Mouse (Mus musculus) forebrain, embryonic 14.5 days (tissue): Measurements from ENCODE around the gene Rslcan18. TPM values are rescaled to one million over a fixed set of nuclear protein-coding genes. Genes with fewer than 3 reads are reported as not detected.
"Not testable (repeated sequence)": the region's sequence is repeated elsewhere in the genome, so short reads cannot be mapped to it uniquely, and the experiment has no call there.

ENCODE experiments used
- ATAC-seq: fragments of 200-750 bp; cut with Nextera tagmentation; 2 replicates; pipeline ENCODE4 v1.8.0; 2017; ENCODE audit warnings: mild to moderate bottlenecking, moderate library complexity
- DNase-seq: peaks from one replicate; pipeline ENCODE4 v3.0.0-alpha.2; 2015; ENCODE audit warnings: low spot score
- H3K27ac ChIP-seq: fragments of 300-500 bp; sonication (generic); 2 replicates; pipeline ENCODE4 v1.5.1; 2014; ENCODE audit warnings: low read depth, mild to moderate bottlenecking, control low read depth, low read length, moderate library complexity
- H3K27me3 ChIP-seq: fragments of 300-500 bp; sonication (generic); replicated peaks from 2 replicates; pipeline ENCODE4 v1.6.1; 2014; ENCODE audit warnings: low read length, control low read depth, mixed read lengths; ENCODE audit not compliant: control insufficient read depth, insufficient read depth
- H3K36me3 ChIP-seq: fragments of 300-500 bp; sonication (generic); 2 replicates; pipeline ENCODE4 v1.6.1; 2014; ENCODE audit warnings: low read length, control low read depth; ENCODE audit not compliant: control insufficient read depth, insufficient read depth
- H3K4me1 ChIP-seq: fragments of 300-500 bp; sonication (generic); 2 replicates; pipeline ENCODE4 v1.6.1; 2014; ENCODE audit warnings: antibody characterized with exemption, low read length, control low read depth; ENCODE audit not compliant: control insufficient read depth, insufficient read depth
- H3K4me2 ChIP-seq: fragments of 300-500 bp; sonication (generic); 2 replicates; pipeline ENCODE4 v1.6.1; 2014; ENCODE audit warnings: mild to moderate bottlenecking, control low read depth, low read length
- H3K4me3 ChIP-seq: fragments of 300-500 bp; sonication (generic); 2 replicates; pipeline ENCODE4 v1.5.1; 2014; ENCODE audit warnings: low read depth, low read length, control low read depth
- H3K9ac ChIP-seq: fragments of 300-500 bp; sonication (generic); 2 replicates; pipeline ENCODE4 v1.6.1; 2014; ENCODE audit warnings: mild to moderate bottlenecking, low read length, control low read depth, moderate library complexity
- H3K9me3 ChIP-seq: fragments of 300-500 bp; sonication (generic); replicated peaks from 2 replicates; pipeline ENCODE4 v1.6.1; 2016; ENCODE audit warnings: low read length, control low read depth, mixed read lengths; ENCODE audit not compliant: control insufficient read depth
- WGBS: fragments of 180-500 bp; shearing (Covaris S2); extraction: QIAGEN DNeasy Blood & Tissue Kit; methylation state at CpG from one replicate; pipeline ENCODE4 v1.1.7; 2014; 5-methylcytosine and 5-hydroxymethylcytosine counted together
- polyA plus RNA-seq: library from polyadenylated mRNA; unstranded; fragments of >200 nt; fragmentation: Nextera tagmentation; extraction: Ambion mirVana; gene quantifications from 2 replicates; pipeline ENCODE4 v1.2.1, GENCODE M21; 2014

Rslcan18 gene
- not detected in 2 replicates for polyA plus RNA-seq

DNA sequence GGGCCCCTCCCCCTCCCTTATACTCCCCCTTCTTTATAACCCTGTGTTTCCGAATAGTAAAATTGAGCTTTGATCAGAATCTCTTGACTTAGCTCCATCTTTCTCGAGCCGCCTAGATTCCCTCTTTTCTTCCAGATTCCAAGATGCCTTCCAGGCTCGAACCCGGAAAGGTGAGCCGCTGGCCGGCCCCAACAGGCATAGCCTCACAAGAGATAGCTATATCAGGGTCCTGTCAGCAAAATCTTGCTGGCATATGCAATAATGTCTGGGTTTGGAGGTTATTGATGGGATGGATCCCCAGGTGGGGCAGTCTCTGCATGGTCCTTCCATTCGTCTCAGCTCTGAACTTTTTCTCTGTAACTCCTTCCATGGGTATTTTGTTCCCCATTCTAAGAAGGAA, at the start of gene Rslcan18:
Gene Rslcan18, minus strand, starts transcription at position 101 of the 400 bp plus-strand sequence.
- not testable (repeated sequence) for H3K27ac ChIP-seq, ATAC-seq, H3K27me3 ChIP-seq, H3K4me3 ChIP-seq, H3K4me2 ChIP-seq, H3K9me3 ChIP-seq, H3K36me3 ChIP-seq, DNase-seq, H3K9ac ChIP-seq, H3K4me1 ChIP-seq
- 93% methylated on average over 8 of the region's 8 CpGs for WGBS

DNA sequence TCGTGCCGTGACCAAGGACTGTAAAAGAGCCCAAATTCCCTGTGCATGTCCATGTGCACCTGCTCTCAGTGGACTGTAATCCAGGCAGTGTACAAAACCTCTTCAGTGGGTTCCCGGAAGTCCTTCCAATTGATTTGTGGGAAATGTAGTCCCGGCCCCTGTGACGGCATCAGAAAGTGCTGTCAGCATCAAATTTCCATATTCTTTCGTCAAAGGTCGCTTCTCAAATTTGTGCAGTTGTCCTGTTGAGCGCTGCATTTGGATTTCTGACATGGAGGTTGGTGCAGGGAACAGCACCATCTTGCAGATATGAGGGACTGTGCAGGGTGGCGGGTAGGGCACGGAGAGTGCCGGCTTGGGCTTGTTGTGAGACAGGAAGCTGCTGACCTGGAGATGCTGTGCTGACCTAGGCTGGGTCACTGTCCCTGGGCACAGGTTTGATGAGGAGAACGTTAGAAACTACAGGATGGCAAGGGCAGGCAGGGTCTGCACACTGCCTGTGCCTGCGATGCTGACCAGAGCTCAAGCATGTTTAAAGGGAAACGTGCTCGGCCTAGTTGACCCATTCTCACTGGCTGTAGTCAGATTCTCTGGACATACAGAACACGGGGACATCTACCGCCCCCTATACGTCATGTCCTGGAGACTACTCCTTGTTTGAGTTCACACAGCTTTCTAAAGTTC, 12.1 kb upstream of the Rslcan18 start:
- DNase-seq (peak; percentile 95), ATAC-seq (peak; percentile 98)
- Histone ChIP-seq H3K4me3 (peak overlapping the region; percentile 69), H3K27ac (no peak overlapping the region), H3K9me3 (no peaks in the 10 kb centered on the region), H3K4me1 (peaks cover 6% of the 10 kb centered on the region; the same call in 1 of the 2 replicates), H3K4me2 (peak overlapping the region; percentile 76), H3K27me3 (no peaks in the 10 kb centered on the region), H3K36me3 (no peaks in the 10 kb centered on the region), H3K9ac (peak overlapping the region; percentile 69)
- 1% methylated on average over 18 of the region's 18 CpGs for WGBS

DNA sequence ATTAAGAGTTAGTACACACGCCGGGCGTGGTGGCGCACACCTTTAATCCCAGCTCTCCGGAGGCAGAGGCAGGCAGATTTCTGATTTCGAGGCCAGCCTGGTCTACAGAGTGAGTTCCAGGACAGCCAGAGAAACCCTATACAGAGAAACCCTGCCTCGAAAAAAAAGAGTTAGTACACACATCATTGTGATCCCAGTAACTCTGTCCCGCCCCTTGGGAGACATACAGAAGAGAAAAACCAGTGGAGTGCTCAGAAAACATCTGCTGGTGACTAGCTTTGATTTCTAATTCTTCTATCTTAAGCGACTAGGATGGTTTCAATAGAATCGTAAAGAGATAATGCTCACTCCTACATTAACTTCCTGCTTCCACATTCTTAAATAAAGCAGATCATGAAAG, 11.4 kb upstream of the Rslcan18 start:
- H3K36me3 ChIP-seq, H3K27ac ChIP-seq, DNase-seq, H3K4me1 ChIP-seq, H3K4me3 ChIP-seq, H3K9me3 ChIP-seq, H3K27me3 ChIP-seq: not testable (repeated sequence)
- ATAC-seq: peak; percentile 1; the same call in 1 of the 2 replicates
- peak overlapping the region; percentile 76 for H3K4me2 ChIP-seq
- peak overlapping the region; percentile 69 for H3K9ac ChIP-seq
- WGBS: 80% methylated on average over 10 of the region's 10 CpGs

DNA sequence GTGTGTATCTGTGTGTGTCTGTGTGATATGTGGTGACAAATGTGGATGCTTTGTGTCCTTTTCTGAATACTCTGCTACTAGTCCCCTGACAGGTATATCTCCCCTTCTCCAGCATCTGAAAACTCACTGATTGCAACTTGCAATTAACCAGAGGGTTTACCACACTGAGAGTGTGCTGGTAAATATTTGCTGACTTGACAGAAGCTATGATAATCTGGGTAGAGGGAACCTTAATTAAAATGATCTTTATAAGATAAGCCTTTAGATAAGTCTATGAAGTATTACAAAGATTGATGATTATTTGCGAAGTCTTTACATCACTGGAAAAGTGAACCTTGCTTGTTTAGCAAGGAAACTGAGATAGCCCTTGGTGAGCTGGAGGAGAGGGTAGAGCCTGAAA, 8.4 kb upstream of the Rslcan18 start:
- Histone ChIP-seq H3K27ac (no peak overlapping the region), H3K27me3 (no peaks in the 10 kb centered on the region), H3K4me1 (peaks cover 6% of the 10 kb centered on the region; the same call in 1 of the 2 replicates), H3K9ac (no peak overlapping the region), H3K4me3 (no peak overlapping the region), H3K4me2 (no peak overlapping the region), H3K36me3 (no peaks in the 10 kb centered on the region), H3K9me3 (no peaks in the 10 kb centered on the region)
- 96% methylated on average over 1 of the region's 1 CpGs for WGBS
- DNase-seq (no peak), ATAC-seq (no peak)

DNA sequence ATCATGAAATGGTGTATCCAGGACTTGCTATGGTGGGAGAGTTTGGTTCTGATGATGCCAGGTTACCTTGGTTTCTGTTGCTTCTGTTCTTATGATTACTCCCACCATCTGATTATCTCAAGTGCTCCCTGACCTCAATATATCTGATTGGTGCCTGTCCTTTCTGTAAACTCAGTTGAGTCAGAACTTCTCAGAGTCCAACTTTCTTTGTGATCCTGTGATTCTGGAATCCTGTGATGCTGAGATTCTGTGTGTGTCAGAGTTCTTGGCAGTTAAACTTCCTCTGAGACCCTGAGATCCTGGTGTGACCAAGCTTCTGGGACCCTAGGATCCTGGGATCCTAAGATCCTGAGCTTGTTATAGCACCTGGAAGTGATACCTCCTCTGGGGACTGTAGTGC, 5.3 kb upstream of the Rslcan18 start, which contains the start of gene Zfp759:
Gene Zfp759, plus strand, starts transcription at position 301 of the 400 bp plus-strand sequence.
- H3K4me3 ChIP-seq, DNase-seq, H3K4me1 ChIP-seq, H3K9me3 ChIP-seq, H3K36me3 ChIP-seq, H3K27me3 ChIP-seq, H3K27ac ChIP-seq, ATAC-seq, H3K4me2 ChIP-seq, H3K9ac ChIP-seq: not testable (repeated sequence)

DNA sequence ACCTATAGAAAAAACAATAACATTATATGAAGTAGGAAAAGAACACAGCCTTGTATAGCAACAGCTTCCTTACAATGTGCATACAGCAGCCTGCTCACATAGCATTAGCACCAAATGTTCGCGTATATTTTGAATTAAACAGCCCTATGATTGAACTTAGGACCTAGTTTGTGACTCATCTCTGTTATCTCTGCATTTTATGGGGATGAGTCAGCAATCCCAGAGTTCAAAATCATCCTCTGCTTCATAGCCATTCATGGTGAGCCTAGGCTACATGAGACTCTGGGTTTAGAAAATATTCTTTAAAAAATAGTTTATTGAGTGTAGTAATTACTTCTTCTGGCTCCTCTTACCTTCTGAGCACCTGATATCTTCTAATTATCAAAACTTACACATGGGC, 2.8 kb downstream of the Rslcan18 start:
- Histone ChIP-seq H3K4me3 (no peak overlapping the region), H3K36me3 (no peaks in the 10 kb centered on the region), H3K4me1 (no peaks in the 10 kb centered on the region), H3K9ac (no peak overlapping the region), H3K27ac (no peak overlapping the region), H3K4me2 (no peak overlapping the region), H3K27me3 (no peaks in the 10 kb centered on the region), H3K9me3 (no peaks in the 10 kb centered on the region)
- no peak for DNase-seq
- WGBS: 89% methylated on average over 2 of the region's 2 CpGs
- no peak for ATAC-seq

DNA sequence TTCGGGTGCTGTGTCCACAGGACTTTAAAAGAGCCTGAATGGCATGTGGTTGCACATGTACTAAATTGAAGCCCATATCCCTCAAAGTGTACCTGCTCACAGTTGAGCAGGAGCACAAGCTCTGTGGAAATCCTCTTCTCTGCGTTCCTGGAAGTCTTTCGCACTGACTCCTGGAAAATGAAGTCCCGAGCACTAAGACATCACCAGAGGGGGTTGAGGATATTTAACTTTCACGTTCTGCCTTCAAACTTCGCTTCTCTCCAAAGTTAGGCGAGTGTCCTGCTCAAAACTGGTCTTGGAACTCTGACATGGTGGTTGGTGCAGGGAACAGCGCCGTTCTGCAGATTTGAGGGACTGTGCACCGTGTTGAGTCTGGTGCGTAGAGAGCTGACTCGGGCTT, 4.0 kb downstream of the Rslcan18 start:
- WGBS: 78% methylated on average over 12 of the region's 12 CpGs
- H3K27me3 ChIP-seq: no peaks in the 10 kb centered on the region
- no peaks in the 10 kb centered on the region for H3K36me3 ChIP-seq
- H3K4me2 ChIP-seq: no peak overlapping the region
- H3K27ac ChIP-seq: no peak overlapping the region
- ATAC-seq (no peak), DNase-seq (no peak)
- no peaks in the 10 kb centered on the region; the same call in 1 of the 2 replicates for H3K4me1 ChIP-seq
- H3K9me3 ChIP-seq: no peaks in the 10 kb centered on the region
- H3K4me3 ChIP-seq: no peak overlapping the region
- no peak overlapping the region for H3K9ac ChIP-seq

DNA sequence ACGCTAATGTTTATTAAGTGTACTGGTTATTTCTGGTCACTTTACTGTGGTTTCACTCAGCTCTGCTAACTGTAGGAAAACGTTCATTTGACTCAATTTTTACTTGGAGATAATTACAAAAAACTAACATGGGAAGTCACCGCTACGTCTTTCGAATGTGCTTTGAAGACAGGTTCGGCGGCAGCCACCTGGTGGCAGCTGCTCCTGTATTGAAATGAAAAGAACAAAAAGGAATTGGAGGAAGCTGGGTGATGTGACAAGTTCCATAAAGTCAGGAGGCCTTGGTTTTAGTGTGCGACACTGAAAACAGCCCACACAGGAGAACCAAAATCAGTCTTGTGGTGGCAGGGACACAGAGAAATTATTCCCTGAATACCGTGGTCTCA, 7.2 kb downstream of the Rslcan18 start:
- Histone ChIP-seq H3K9me3 (no peaks in the 10 kb centered on the region), H3K27ac (no peak overlapping the region), H3K9ac (peak overlapping the region; percentile 43), H3K4me2 (peak overlapping the region; percentile 56), H3K36me3 (no peaks in the 10 kb centered on the region), H3K4me1 (no peaks in the 10 kb centered on the region; the same call in 1 of the 2 replicates), H3K4me3 (peak overlapping the region; percentile 53), H3K27me3 (no peaks in the 10 kb centered on the region)
- DNase-seq (no peak), ATAC-seq (peak; percentile 65)
- 4% methylated on average over 9 of the region's 9 CpGs for WGBS

DNA sequence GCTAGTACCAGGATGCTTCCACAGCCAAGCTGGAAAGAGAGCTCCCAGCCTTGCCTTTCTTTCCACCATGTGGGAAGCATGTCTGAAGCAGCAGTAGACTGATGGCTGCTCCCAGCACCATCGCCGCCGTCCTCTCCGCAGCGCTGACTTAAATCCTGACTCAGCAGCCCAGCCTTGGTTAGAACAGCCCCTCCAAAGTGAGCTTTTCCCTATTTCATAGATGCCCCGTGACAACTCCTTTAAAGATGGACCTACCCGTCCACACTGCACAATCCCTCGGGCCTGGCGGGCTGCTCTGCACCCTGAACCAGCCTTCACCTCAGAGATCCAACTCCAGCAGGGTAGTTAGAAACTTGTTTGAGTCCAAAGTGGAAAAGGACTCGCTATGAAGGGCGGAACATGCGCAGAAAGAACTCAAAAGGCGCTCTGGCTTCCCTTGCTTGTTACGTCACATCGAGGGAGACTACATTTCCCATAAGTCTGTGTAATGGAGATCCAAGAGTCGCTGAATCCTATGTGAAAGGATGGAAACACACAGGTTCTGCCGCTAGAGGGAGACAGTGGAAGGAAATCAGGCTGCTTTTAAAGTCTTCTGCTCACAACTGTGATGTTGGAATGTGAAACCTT, 7.8 kb downstream of the Rslcan18 start, which contains the start of gene Gm28557:
Gene Gm28557, minus strand, starts transcription at position 411 of the 627 bp plus-strand sequence.
- WGBS: under 1% methylated on average over 17 of the region's 17 CpGs
- Histone ChIP-seq H3K9me3 (no peaks in the 10 kb centered on the region), H3K4me1 (no peaks in the 10 kb centered on the region; the same call in 1 of the 2 replicates), H3K36me3 (no peaks in the 10 kb centered on the region), H3K27me3 (no peaks in the 10 kb centered on the region), H3K4me3 (peak within 1 kb of the TSS; percentile 53), H3K27ac (no peak within 1 kb of the TSS), H3K4me2 (peak within 1 kb of the TSS; percentile 56), H3K9ac (peak within 1 kb of the TSS; percentile 62)
- DNase-seq (peak; percentile 99), ATAC-seq (peak; percentile 99)
